Mouse (Mus musculus) olfactory bulb, adult 2 months (tissue): ENCODE data around the gene Pik3r4. TPM values are rescaled to one million over a fixed set of nuclear protein-coding genes. Genes with fewer than 3 reads are reported as not detected.
A peak's percentile ranks its signal among the peaks of the same experiment; 100 is the strongest.
"Not testable (repeated sequence)": the region's sequence is repeated elsewhere in the genome, so short reads cannot be mapped to it uniquely, and the experiment has no call there.

Experiments used
- H3K27ac ChIP-seq: fragments of 200-500 bp; 2 replicates; pipeline ENCODE4 v1.5.1; 2012; ENCODE audit warnings: low read depth, low read length; ENCODE audit not compliant: insufficient read depth
- H3K4me1 ChIP-seq: fragments of 200-500 bp; 2 replicates; pipeline ENCODE4 v1.6.1; 2012; ENCODE audit warnings: low read length; ENCODE audit not compliant: control insufficient read depth, insufficient read depth
- H3K4me3 ChIP-seq: fragments of 200-500 bp; 2 replicates; pipeline ENCODE4 v1.5.1; 2012; ENCODE audit warnings: mild to moderate bottlenecking, low read depth, low read length, moderate library complexity; ENCODE audit not compliant: insufficient read depth
- CTCF ChIP-seq: fragments of 200-500 bp; IDR thresholded peaks from 2 replicates; pipeline ENCODE4 v1.5.1; 2012; ENCODE audit warnings: low read depth, mild to moderate bottlenecking, low read length, moderate library complexity; ENCODE audit not compliant: insufficient read depth
- POLR2A ChIP-seq: fragments of 200-500 bp; IDR thresholded peaks from 2 replicates; pipeline ENCODE4 v1.6.1; 2012; ENCODE audit warnings: mild to moderate bottlenecking, low read depth, low read length, moderate library complexity; ENCODE audit not compliant: insufficient read depth
- WGBS: fragments of 180-500 bp; shearing (Covaris S2); methylation state at CpG from one replicate; pipeline ENCODE4 v1.1.7; 2018; 5-methylcytosine and 5-hydroxymethylcytosine counted together
- polyA plus RNA-seq: library from polyadenylated mRNA; stranded (reverse); fragments of >200 nt; gene quantifications from 2 replicates; pipeline ENCODE4 v1.2.4, GENCODE M21; 2012; ENCODE audit warnings: low replicate concordance; ENCODE audit not compliant: missing spikeins, insufficient read depth, insufficient read length

The Pik3r4 gene
- polyA plus RNA-seq: not detected in 2 replicates

DNA sequence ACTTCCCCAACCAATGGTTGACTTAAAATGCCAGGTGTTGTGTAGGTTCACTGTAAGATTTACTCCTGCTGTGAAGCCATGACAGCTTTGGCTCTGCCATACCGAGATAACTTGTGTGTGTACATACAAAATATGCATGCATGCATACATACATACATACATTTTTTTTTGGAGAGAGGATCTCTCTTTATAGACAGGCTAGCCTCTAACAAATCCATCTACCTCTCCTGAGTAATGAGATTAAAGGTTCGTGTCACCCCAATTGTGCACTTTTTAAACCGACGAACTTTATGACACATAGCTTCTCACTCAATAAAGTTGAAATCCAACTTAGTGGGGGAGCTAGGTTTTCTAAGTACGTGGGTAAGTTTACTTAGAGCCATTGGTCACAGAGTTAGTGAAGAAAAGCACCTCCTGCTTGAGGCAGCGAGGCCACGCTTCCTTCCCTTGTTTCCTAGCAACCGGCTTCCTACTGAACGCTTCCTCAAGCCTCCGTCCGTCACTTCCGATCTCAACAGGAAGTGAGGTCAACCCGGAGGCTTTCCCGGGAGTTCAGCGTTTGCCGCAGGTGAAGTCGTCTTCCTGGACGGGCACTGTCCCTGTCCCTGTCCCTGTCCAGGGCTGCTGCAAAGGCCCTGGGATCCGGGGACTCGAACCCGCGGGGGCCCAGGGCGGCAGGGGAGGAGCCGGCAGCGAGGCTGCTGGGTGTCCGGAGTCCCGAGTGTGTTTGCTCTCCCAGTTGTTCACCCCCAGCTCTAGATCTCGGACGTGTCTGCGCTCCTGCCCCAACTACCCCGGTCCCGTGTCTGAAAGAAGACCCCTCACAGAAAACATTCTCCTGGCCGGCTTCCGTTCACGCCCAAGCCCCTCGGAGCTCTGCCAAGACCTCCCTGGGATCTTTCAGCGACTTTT lies at the start of gene Pik3r4:
Gene Pik3r4, plus strand, starts transcription at position 519 of the 912 bp plus-strand sequence.
- Histone ChIP-seq H3K4me3 (peak within 1 kb of the TSS; percentile 98), H3K4me1 (peaks cover 21% of the 10 kb centered on the region; the same call in 1 of the 2 replicates), H3K27ac (0 out of 2 replicates have a peak within 1 kb of the TSS, but pooled peaks have one; percentile 43)
- no peak for TF ChIP-seq CTCF
- peak; percentile 91 for TF ChIP-seq POLR2A
- WGBS: 4% methylated on average over 37 of the region's 37 CpGs

DNA sequence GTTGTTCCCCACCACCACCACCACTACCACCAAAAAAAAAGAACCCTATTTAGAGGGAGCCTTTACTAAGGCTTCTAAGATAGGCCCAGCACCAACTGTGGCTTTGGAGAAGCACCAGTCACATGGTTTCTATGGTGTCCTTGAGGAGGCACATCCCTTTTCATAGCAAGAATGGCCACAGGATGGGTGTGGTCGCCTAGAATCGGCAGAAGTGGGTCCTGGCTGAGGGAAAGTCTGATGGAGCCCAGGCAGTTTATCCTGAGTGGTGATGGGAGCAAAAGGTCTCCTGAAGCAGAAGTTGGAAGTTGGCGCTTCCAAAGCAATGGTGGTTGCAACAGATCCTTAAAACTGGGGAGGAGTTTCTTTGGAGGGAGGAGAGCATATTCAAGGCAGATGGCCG lies 43.9 kb upstream of the Pik3r4 start:
- WGBS: 83% methylated on average over 4 of the region's 4 CpGs
- no peaks in the 10 kb centered on the region for H3K4me1 ChIP-seq
- TF ChIP-seq POLR2A (no peak), CTCF (no peak)
- H3K4me3 ChIP-seq: no peak overlapping the region
- H3K27ac ChIP-seq: no peak overlapping the region

DNA sequence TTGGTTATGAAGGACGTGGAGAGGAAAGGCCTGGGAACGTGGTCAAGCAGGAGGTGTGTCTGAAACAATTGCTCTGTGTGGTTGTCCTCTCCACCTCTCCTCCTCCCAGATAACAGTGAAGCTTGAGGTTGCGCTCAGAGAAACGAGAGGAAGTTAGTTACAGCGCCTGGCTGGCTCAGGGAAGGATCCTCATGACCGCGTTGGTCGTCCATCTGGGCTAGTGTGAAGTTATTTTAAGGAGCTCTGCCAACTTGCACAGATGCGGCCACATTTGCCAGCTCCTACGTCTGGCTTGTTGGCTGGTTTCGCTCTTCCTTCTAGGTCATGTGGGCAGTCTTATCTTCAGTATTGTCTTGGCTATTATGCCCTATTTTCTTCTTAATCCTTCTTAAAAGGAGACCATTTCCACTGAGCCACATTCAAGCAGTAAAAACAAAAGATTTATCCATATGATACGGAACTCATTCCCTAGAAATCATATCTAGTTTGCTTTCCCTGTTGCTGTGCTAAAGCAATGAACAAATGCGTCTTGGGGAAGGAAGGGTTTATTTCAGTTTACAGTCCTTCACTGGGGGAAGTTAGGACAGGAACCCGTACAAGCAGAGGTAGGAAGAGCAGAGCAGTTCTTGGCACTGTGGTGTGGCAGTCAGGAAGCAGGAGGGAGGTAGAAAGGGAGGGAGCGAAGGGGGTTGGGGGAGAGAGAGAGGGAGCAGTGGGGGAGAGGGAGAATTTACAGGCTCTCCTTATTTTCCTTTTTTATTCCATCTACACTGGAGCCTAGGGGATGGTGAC lies 30.6 kb upstream of the Pik3r4 start:
- Histone ChIP-seq H3K4me3 (no peak overlapping the region), H3K27ac (no peak overlapping the region), H3K4me1 (no peaks in the 10 kb centered on the region)
- no peak for TF ChIP-seq POLR2A
- 76% methylated on average over 15 of the region's 15 CpGs for WGBS

DNA sequence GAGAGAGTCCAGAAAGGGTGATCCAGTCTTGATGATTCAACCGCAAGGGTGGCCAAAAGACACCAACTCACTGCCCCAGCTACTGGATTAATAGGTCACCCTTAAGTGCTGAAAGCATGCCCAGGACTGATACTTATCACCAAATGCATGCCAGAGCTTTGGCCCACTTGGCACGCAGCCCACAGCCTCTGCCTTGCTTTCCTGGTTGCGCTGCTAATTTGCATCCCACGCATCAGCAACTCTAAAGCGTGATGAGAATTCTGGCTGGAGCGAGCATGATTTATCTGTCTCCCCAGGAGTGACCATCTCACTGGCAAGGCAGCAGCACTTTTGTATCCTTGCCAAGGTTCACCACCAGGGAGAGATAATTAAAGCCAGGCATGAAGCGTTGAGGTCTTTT lies 29.9 kb upstream of the Pik3r4 start:
- TF ChIP-seq POLR2A (no peak), CTCF (no peak)
- no peak overlapping the region for H3K27ac ChIP-seq
- 53% methylated on average over 7 of the region's 7 CpGs for WGBS
- H3K4me1 ChIP-seq: no peaks in the 10 kb centered on the region
- H3K4me3 ChIP-seq: no peak overlapping the region

DNA sequence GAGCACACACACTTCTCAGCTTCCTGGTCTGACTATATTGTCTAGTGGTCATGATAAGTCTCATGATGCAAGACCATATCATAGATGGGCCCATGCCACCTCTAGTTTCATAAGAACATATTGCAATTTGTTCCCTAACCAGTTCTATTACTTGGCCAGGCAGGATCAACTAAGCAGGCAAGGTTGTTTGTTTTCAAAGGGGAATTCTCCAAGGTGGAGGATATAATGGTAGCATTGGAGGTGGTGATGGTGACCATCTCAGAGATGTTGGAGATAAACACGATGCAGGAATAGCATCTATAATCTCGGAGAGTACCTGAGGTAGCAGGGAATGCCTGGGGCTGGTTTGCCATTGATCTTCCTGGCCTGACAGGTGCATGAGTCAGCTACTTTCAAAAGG lies 26.8 kb upstream of the Pik3r4 start:
- no peak for TF ChIP-seq CTCF
- no peak for TF ChIP-seq POLR2A
- no peak overlapping the region for H3K4me3 ChIP-seq
- H3K27ac ChIP-seq: no peak overlapping the region
- H3K4me1 ChIP-seq: no peaks in the 10 kb centered on the region
- 80% methylated on average over 2 of the region's 2 CpGs for WGBS

DNA sequence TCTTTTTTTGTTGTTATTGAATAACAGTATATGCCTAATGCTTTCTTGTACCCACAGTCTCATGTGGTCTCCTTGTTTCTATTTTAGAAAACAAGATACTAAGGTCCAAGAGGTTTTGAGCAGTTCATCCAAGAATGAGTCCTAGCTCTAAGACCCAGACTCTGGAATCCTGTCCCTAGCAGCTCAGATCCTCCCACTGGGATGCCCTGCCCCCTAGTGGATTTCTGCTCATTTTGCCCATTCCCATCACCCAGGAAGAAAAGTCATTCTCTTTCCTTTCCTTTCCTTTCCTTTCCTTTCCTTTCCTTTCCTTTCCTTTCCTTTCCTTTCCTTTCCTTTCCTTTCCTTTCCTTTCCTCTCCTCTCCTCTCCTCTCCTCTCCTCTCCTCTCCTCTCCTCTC lies 25.5 kb upstream of the Pik3r4 start:
- H3K4me1 ChIP-seq, H3K4me3 ChIP-seq, H3K27ac ChIP-seq: not testable (repeated sequence)

DNA sequence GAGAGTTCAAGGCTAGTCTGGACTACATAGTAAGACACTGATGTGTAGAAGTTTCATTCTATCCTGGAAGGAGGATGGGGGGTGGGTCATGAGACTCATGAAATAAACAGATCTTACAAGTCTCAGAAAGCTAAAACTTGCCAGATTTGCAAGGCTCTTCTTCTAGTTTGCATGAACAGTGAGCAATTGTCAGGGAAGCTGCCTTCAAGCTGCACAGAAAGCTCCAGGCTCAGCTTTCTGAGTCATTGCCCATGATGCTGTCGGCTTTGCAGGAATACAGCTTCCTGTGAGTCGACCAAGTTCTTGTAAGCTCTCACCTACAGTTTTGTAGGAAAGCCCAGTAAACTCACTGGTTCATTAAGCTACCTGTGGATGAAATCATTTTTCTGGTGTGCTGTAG lies 8.8 kb upstream of the Pik3r4 start:
- H3K4me3 ChIP-seq: no peak overlapping the region
- TF ChIP-seq CTCF (no peak), POLR2A (no peak)
- no peak overlapping the region for H3K27ac ChIP-seq
- no peaks in the 10 kb centered on the region for H3K4me1 ChIP-seq
- 28% methylated on average over 2 of the region's 2 CpGs for WGBS

DNA sequence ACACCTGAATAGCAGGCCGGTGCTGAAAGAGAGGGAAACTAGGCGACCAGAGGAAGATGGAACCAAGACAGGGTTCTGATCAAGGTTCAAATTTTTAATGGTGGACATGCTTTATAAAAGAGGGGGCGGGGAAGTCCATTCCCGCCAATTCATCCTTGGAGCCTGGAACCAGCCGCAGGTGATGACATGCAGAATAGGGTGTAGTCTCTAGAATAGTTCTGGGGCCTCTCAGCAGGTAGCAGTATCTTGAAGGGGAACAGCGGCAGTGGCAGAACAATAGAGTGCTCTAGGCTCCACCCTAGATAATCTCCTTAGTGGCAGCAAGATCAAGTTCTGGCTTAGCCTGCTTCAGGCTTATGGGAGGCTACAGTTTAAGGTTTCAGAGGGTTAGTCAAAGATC lies 1.4 kb upstream of the Pik3r4 start:
- not testable (repeated sequence) for H3K27ac ChIP-seq, H3K4me3 ChIP-seq
- WGBS: 82% methylated on average over 6 of the region's 6 CpGs

DNA sequence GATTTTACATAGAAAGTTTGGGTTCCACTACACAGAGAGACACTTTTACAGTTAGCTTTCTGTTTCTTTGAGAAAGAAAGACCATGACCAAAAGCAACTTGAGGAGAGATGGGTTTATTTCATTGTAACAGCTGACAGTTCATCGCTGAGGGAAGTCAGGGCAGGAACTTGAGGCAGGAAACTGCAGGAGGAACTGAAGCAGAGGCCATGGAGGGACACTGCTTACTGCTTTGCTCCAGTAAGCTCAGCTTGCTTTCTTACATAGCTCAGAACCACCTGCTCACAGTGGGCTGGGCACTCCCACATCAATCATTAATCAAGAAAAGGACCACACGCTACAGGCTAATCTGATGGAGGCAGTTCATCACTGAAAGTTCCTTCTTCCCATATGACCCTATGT lies 13.4 kb downstream of the Pik3r4 start:
- no peak overlapping the region for H3K27ac ChIP-seq
- peaks cover 4% of the 10 kb centered on the region; the same call in 1 of the 2 replicates for H3K4me1 ChIP-seq
- 69% methylated on average over 2 of the region's 2 CpGs for WGBS
- TF ChIP-seq CTCF (no peak), POLR2A (no peak)
- H3K4me3 ChIP-seq: no peak overlapping the region

More for the DNA sequence above, 1.4 kb upstream of the Pik3r4 start:
- peaks cover 16% of the 10 kb centered on the region; the same call in 1 of the 2 replicates for H3K4me1 ChIP-seq

DNA sequence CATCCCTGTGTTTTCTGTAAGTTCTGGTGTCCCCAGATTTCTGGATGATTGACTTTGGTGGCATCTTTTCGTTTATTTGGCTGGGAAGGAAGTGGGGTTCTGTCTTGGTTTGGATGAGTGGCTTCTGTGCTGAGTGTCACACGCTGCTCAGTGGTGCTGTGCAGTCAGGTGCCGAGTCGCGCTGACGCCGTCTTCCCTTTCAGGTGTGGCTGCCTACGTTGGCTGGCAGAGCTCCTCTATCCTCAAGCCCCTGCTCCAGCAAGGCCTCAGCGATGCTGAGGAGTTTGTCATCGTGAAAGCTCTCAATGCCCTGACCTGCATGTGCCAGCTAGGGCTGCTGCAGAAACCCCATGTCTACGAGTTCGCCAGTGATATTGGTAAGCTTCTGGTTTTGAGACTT lies 15.4 kb downstream of the Pik3r4 start:
- Histone ChIP-seq H3K27ac (no peak overlapping the region), H3K4me3 (no peak overlapping the region), H3K4me1 (no peaks in the 10 kb centered on the region; the same call in 1 of the 2 replicates)
- TF ChIP-seq CTCF: no peak
- no peak for TF ChIP-seq POLR2A
- WGBS: 96% methylated on average over 12 of the region's 12 CpGs
